Mouse (Mus musculus) splenic B cell, adult 2 months (primary cell): Measurements from ENCODE around the gene Il12rb1.

Experiments
- DNase-seq: peaks from one replicate; pipeline ENCODE4 v3.0.0-alpha.2; 2011; ENCODE audit warnings: low read depth, low spot score
- H3K27me3 ChIP-seq: 2 replicates; pipeline ENCODE4 v1.6.1; 2012; ENCODE audit warnings: mild to moderate bottlenecking, low read length, moderate library complexity, mixed read lengths; ENCODE audit not compliant: control insufficient read depth, poor library complexity, insufficient read depth, severe bottlenecking
- H3K36me3 ChIP-seq: 2 replicates; pipeline ENCODE4 v1.6.1; 2012; ENCODE audit warnings: mild to moderate bottlenecking, low read length, moderate library complexity, mixed read lengths; ENCODE audit not compliant: control insufficient read depth, poor library complexity, insufficient read depth, severe bottlenecking

The Il12rb1 gene

DNA sequence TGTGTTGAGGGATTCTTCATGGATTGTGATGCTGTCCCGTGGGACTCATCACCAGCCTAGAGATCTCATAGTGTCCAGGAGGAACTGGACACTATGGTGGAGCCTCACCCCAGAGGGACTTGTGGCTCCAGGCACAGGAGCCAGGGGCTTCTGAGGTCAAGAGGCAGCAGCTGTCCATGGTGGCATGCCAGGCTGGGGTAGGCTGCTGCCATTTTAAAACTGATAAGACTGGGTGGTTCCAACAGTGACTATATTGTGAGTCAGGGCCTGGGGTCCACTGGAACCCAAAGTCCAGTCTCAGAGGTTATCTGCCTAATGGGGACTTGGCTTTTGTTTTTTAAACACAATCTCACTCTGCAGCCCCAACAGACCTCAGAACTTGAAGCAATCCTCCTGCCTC is 6.4 kb upstream of the Il12rb1 start:
- DNase-seq: no peak
- Histone ChIP-seq H3K27me3 (no peaks in the 10 kb centered on the region), H3K36me3 (peaks cover 1% of the 10 kb centered on the region; the same call in 1 of the 2 replicates)

DNA sequence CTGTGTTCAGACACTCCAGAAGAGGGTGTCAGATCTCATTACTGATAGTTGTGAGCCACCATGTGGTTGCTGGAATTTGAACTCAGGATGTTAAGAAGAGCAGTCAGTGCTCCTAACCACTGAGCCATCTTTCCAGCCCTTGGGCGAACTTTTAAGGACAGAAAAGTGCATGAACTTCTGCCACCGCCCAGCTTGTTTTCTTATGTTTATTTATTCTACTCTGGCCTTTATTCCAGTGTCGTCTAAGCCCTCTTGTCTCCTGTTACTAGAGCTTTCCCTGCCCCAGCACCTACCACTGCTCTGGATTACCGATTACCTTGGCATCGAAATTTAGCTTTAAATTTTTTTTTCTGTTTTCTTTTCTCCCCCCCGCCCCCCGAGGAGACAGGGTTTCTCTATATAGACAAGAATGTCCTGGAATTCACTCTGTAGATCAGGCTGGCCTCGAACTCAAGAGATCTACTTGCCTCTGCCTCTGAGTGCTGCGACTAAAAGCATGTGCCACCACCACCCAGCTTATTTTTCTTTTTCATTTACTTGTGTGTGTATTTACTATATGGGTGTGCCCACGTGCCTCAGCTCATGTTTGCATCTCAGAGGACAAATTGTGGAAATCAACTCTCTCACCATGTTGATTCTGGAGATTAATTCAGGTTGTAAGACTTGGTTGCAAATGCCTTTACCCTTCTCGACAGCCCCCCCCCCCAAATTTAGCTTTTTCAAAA is 5.3 kb upstream of the Il12rb1 start:
- Histone ChIP-seq H3K36me3 (peaks cover 1% of the 10 kb centered on the region; the same call in 1 of the 2 replicates), H3K27me3 (no peaks in the 10 kb centered on the region)
- DNase-seq: no peak

DNA sequence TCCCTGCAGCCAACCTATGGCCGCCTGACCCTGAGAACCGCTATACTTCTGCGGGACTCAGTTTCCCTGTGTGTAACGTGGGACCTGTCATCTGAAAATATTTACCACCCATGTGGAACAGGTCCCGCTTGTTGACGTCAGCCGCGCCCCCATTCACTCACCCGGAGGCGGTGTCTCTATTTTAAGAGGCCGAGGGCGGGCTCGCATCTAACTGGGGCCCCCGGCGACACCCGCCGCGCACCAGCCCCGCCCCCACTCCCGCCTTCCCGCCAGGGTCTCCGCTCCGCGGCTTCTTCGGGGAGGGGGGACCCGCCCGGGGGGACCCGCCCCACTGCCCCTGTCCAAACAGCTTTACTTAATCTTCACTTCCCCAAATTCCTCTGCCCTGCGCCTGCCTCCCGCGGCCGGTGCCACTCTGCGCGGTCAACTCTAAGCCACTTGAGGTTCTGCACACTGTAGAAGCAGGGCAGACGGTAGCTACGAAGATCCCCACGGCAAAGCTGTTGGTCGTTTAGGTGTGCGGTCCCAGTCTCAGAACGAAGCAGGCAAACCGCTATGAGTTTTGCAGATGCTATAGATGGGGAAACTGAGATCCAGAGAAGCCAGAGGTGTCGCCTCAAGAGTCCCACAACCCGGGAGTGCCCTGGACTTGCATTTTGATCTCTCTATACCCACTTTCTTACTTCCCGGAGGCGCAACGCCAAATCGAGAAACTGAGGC is 4.3 kb upstream of the Il12rb1 start:
- H3K27me3 ChIP-seq: no peaks in the 10 kb centered on the region
- peak; percentile 76 for DNase-seq
- H3K36me3 ChIP-seq: peaks cover 1% of the 10 kb centered on the region; the same call in 1 of the 2 replicates

DNA sequence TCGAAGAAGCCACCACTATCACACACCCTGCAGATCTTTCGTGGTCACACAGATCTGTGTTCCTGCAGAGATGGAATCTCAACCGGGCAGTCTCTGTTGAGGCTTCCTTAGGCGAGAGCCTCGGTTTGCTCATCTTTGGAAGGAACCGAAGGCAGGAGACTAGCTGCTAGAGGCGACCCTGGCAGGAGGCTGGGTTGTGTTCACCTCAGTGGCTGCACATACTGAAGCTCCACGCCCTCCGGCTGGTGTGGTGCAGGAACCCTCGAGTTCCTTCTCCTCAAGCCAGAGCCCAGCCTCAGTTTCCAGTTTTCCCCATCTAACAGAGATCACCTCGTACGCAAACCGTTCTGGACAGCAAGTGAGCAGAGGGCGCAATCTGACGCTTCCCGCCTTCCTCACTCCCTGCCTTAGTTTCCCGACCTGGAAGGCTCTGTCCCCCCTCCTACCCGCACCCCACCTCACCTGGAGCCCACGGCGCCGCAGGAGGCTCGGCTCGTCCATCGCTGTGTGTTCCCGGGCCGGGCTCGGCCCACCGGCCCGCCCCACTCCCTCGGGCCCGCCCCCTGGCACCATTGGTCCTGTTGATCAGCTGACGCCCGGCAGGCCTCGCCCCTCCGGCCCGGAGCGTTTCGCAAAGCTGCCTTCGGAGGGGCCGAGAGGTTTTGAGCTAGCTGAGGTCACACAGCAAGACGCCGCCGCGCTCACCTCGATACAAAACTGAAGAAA is 3.6 kb upstream of the Il12rb1 start, which contains the start of gene Mast3:
TSS of gene Mast3 (minus strand) at position 574 of the 726 bp plus-strand sequence.
- no peaks in the 10 kb centered on the region for H3K27me3 ChIP-seq

DNA sequence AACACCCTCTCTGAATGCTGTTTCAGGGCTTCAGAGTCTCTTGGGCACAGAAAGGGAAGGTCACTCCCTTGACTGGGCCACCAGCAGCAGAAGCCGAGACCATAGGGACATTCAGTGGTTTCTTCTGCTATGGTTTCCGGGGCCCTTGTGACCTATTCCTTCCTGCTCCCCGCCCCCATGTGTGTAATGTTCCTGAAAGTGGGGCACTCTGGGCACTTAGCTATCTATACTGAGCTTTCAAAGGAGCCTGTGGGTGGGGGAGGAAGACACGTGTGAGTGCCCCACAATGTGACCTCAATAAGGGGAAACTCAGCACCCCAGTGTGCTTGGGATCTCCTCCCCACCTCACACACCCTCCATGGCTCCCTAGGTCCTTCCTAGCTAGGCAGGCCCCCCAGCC is 1.7 kb upstream of the Il12rb1 start:
- peak; percentile 82 for DNase-seq
- H3K36me3 ChIP-seq: no peaks in the 10 kb centered on the region
- no peaks in the 10 kb centered on the region for H3K27me3 ChIP-seq

More for the DNA sequence above, 3.6 kb upstream of the Il12rb1 start, which contains the start of gene Mast3:
- no peaks in the 10 kb centered on the region for H3K36me3 ChIP-seq
- DNase-seq: peak; percentile 88

DNA sequence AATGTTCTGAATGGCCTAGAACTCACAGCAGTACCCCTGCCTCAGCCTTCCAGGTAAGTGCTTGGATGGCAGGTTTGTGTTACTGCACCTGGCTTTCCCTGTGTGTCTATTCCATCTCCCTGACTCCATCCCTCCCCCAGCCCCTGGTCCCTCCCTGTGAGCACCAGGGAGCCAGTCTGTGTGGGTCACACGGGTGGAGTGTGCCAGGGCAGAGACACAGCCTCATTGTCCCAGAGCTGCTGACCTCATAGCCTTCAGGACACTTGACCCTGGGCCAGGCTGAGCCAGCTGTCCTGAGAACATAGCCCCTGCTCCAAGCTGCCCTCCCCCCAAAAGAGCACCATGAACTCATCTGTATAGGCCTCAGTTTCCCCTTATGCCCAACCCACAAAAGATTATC is 945 bp upstream of the Il12rb1 start:
- DNase-seq: no peak
- H3K27me3 ChIP-seq: no peaks in the 10 kb centered on the region

DNA sequence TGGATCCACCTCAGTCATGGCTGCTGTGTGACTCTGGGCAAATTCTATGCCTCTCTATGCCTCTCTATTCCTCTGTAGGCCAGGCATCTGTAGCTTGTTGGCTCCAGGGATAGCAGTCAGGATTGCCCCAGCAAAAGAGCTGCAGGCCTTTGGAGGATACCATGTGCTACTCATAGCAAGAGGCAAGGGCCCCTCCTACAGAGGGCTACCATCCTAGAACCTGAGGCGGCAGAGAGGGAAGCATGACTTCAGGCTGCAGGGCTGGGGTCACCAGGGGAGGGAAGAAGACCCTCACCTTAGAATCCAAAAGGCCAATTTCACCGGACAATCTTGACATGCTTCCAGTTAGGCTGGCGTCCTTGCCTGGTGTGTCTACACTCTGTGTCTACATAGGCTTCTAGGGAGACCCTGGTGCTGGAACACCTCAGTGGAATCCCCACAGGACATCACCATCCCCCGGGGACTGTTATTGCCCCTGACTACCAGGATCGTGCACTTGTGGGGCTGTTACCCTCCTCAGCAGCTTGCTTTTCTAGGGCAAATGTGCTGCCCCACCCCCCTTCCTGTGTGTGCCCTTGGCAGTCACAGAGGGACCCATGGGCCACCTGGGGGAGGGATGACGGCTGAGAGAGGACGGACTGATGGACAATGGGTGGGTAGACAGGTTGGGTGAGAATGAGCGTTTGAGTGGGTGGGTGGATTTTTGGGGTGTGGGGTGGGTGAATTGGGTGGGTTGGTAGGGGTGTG is 879 bp downstream of the Il12rb1 start:
- DNase-seq: no peak
- no peaks in the 10 kb centered on the region for H3K27me3 ChIP-seq
- no peaks in the 10 kb centered on the region for H3K36me3 ChIP-seq

More for the DNA sequence above, 945 bp upstream of the Il12rb1 start:
- no peaks in the 10 kb centered on the region for H3K36me3 ChIP-seq

DNA sequence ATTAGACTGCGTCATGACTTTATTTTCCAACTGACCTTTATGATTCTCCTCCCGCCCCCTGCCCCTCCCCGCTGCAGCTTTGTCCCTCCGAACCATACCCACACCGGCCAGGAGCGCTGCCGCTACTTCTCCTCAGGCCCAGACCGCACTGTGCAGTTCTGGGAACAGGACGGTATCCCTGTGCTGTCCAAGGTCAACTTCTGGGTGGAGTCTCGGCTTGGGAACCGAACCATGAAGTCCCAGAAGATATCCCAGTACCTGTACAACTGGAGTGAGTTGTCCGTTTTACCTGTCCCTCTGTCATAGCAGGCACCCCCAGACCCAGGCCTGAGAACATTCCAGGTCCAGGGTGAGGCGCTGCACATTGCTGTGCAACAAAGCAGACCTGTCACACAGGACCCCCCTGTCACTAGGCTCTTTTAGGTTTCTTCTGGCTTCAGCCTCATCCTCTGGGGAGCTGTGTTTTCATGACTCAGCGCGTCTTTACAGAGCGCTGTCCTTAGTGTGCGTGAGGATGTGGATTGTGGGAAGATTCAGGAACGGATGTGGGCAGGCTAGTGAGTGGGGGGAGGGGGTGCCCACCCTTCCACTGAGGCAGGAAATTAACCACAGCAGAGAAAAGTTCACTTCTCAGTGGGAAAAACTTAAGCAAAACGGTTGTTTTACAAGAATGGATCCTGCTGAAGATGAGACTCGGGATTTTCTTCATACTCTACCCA is 2.9 kb downstream of the Il12rb1 start:
- Histone ChIP-seq H3K27me3 (no peaks in the 10 kb centered on the region), H3K36me3 (no peaks in the 10 kb centered on the region)
- DNase-seq: no peak

DNA sequence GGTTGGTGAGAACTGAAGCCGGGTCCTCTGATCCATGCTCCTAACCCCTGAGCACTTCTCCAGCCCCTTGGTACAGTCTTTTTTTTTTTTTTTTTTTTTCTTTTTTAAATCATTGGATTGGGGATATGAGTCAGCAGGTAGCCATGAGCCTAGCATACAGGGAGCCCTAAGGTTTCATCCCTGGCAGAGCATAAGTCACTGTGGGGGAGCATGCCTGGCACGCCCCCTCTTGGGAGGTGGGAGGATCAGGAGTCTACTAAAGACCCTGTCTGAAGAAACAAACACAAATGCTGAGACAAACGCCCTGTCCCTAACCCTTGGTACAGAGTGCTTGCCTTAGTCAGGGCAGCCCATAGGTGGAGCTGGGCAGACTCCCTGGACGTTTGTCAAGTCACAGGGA is 3.8 kb downstream of the Il12rb1 start:
- no peaks in the 10 kb centered on the region for H3K36me3 ChIP-seq
- DNase-seq: no peak
- H3K27me3 ChIP-seq: no peaks in the 10 kb centered on the region

DNA sequence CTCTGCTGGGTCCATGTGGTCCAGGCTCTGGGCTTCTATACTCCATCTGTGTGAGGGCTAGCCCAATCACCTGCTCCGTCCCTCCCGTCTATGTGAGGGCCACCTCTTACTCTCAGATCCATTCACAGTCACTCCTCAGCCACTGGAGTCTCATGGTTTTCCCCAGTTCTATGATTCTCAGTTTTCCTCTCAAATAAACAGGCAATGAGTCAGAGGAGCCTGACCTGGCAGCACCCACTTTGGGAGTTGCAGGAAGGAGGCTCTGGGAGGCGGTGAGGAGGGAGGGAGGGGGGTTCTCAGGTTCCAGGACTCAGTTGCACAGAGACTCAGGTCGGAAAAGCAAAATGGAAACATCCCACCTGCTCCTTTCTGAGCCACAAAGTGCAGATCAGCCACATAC is 4.6 kb downstream of the Il12rb1 start:
- Histone ChIP-seq H3K36me3 (no peaks in the 10 kb centered on the region), H3K27me3 (no peaks in the 10 kb centered on the region)
- no peak for DNase-seq

DNA sequence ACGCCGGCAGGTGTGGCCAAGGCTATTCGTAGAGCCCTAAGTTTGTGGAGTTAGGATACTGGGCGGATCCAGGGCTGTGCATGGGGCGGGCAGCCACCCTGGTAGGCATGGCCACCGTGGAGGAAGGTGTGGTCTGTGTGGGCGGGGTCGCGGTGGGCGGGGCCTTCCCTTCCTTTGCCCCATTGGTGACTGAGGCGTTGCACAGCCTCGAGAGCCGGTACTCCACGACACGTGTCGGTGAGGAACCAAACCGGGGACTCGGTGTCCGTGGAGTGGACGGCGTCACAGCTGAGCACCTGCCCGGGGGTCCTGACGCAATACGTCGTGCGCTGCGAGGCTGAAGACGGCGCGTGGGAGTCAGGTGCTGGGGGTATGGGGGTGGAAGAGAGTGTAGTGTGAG is 8.4 kb downstream of the Il12rb1 start:
- no peaks in the 10 kb centered on the region for H3K36me3 ChIP-seq
- no peaks in the 10 kb centered on the region for H3K27me3 ChIP-seq
- no peak for DNase-seq

DNA sequence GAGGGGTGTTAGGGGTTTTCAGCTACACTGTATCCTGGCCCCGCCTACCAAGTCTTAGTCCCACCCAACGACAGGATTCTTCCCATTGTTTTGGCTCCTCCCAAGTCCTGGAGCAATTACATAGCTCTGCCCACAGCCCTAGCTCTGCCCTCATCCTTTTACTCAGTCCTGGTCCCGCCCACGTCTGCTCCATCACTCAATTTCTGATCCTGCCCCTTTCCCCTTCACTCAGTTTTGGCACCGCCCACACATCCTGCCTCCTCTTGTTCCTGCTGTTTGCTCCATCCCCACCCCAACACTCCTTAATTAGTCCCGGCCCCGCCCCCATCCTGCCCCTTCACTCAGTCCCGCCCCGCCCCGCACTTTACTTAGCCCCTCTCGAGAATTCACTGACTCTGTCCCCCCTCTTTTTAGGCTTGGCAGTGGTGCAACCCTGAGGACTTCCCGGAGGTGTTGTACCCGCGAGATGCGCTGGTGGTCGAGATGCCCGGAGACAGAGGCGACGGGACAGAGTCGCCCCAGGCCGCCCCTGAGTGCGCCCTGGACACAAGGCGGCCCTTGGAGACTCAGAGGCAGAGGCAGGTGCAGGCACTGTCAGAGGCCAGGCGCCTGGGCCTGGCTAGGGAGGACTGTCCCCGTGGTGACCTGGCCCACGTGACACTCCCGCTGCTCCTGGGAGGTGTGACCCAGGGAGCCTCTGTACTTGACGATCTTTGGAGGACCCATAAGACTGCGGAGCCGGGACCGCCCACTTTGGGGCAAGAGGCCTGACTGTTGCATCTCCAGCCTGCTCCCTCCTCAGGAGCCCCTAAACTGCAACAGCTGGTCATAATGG is 12.1 kb downstream of the Il12rb1 start:
- DNase-seq: no peak
- H3K27me3 ChIP-seq: no peaks in the 10 kb centered on the region
- H3K36me3 ChIP-seq: no peaks in the 10 kb centered on the region

DNA sequence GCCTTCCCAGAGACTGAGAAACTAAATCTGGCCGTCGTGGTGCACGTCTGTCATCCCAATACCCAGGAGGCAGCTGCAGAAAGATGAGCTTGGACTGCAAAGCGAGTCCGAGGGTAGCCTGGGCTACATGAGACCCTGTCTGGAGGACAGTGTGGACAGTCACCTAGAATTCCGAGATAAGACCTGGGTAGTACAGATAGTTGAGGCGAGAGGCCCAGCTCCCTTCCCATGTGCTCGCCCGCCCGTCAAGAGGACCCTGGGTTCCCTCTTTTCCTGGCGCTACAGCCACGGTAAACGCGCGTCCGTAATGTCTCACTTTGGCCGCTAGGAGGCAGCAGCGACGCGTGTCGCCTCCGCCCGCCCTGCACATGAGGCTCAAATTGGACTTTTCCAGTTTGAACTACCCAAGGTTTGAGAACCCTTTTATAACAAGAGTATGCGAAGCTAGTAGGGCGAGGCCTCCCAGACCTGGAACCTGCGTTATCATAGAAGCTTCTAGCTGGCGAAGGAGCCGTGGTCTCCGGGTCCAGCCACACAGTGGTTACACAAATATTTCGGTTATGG is 13.2 kb downstream of the Il12rb1 start:
- peak; percentile 82 for DNase-seq
- Histone ChIP-seq H3K36me3 (no peaks in the 10 kb centered on the region), H3K27me3 (no peaks in the 10 kb centered on the region)
